Mouse (Mus musculus) myocyte (in vitro differentiated cells): ENCODE data around the gene Pf4. TPM values are rescaled to one million over a fixed set of nuclear protein-coding genes. Genes with fewer than 3 reads are reported as not detected.

Experiments used
- H3K27me3 ChIP-seq: one replicate; pipeline ENCODE4 v1.6.1; 2011; ENCODE audit not compliant: control insufficient read depth, insufficient read depth, insufficient read length
- H3K36me3 ChIP-seq: one replicate; pipeline ENCODE4 v1.6.1; 2011; ENCODE audit not compliant: control insufficient read depth, insufficient read depth
- H3K4me2 ChIP-seq: one replicate; pipeline ENCODE4 v1.6.1; 2011; ENCODE audit warnings: low read depth, control low read depth
- H3K4me3 ChIP-seq: one replicate; pipeline ENCODE4 v1.5.1; 2011; ENCODE audit warnings: mild to moderate bottlenecking, control low read depth, moderate library complexity
- H3K79me2 ChIP-seq: one replicate; pipeline ENCODE4 v1.6.1; 2011; ENCODE audit not compliant: control insufficient read depth, insufficient read depth
- H3ac ChIP-seq: one replicate; pipeline ENCODE4 v1.6.1; 2011; ENCODE audit not compliant: control insufficient read depth, insufficient read length
- CEBPB ChIP-seq: IDR thresholded peaks from 2 replicates; pipeline ENCODE4 v1.6.1; 2011; ENCODE audit warnings: mild to moderate bottlenecking, moderate library complexity; ENCODE audit not compliant: poor library complexity, insufficient read depth, severe bottlenecking
- E2F4 ChIP-seq: IDR thresholded peaks from one replicate; pipeline ENCODE4 v1.6.1; 2011; ENCODE audit warnings: mild to moderate bottlenecking, control low read depth, moderate library complexity; ENCODE audit not compliant: insufficient read depth
- MAX ChIP-seq: IDR thresholded peaks from one replicate; pipeline ENCODE4 v1.6.1; 2011; ENCODE audit warnings: low read depth, mild to moderate bottlenecking, control low read depth
- MYOD1 ChIP-seq, 3 experiments: IDR thresholded peaks; one replicate each; pipeline ENCODE4 v1.6.1; 2011; ENCODE audit warnings: control low read depth in 2 of 3, low read depth in 2 of 3, mild to moderate bottlenecking in 2 of 3, moderate library complexity in 1 of 3; ENCODE audit not compliant: insufficient read length in 2 of 3, control insufficient read depth in 1 of 3
- MYOG ChIP-seq, 3 experiments: IDR thresholded peaks; one replicate each; pipeline ENCODE4 v1.6.1; 2011; ENCODE audit warnings: control low read depth in 2 of 3, low read depth in 2 of 3, mild to moderate bottlenecking in 2 of 3; ENCODE audit not compliant: insufficient read length in 2 of 3, control insufficient read depth in 1 of 3, insufficient read depth in 1 of 3
- POLR2A ChIP-seq: IDR thresholded peaks from one replicate; pipeline ENCODE4 v1.6.1; 2011; ENCODE audit warnings: low read depth, mild to moderate bottlenecking, control low read depth, moderate library complexity; ENCODE audit not compliant: insufficient read length
- POLR2AphosphoS2 ChIP-seq: IDR thresholded peaks from one replicate; pipeline ENCODE4 v1.6.1; 2011; ENCODE audit warnings: low read depth, control low read depth; ENCODE audit not compliant: insufficient read length
- REST ChIP-seq: IDR thresholded peaks from one replicate; pipeline ENCODE4 v1.6.1; 2011; ENCODE audit warnings: mild to moderate bottlenecking, control low read depth, moderate library complexity; ENCODE audit not compliant: insufficient read depth, insufficient read length
- SRF ChIP-seq: IDR thresholded peaks from one replicate; pipeline ENCODE4 v1.6.1; 2011; ENCODE audit warnings: low read depth; ENCODE audit not compliant: control insufficient read depth, insufficient read length
- TCF12 ChIP-seq: IDR thresholded peaks from one replicate; pipeline ENCODE4 v1.6.1; 2011; ENCODE audit warnings: mild to moderate bottlenecking, control low read depth; ENCODE audit not compliant: poor library complexity, insufficient read depth, severe bottlenecking
- TCF3 ChIP-seq: IDR thresholded peaks from one replicate; pipeline ENCODE4 v1.6.1; 2011; ENCODE audit warnings: low read depth, control low read depth; ENCODE audit not compliant: insufficient read length
- USF1 ChIP-seq: IDR thresholded peaks from one replicate; pipeline ENCODE4 v1.6.1; 2011; ENCODE audit warnings: low read depth, mild to moderate bottlenecking, control low read depth, moderate library complexity
- polyA plus RNA-seq: library from polyadenylated mRNA; unstranded; fragments of >200 nt; fragmentation: generic; extraction: Trizol; gene quantifications from one replicate; pipeline ENCODE4 v1.2.1, GENCODE M21; 2012; ENCODE audit warnings: missing spikeins

Gene Pf4
- polyA plus RNA-seq, 1 experiment, result not detected

GRCm38 (mm10) chr5:90785659-90786588 is 13.7 kb downstream of the Pf4 start, which contains the start of gene Cxcl3:
Cxcl3 (plus strand) TSS chr5:90786103.
- no peak for TF ChIP-seq TCF12
- no peak for TF ChIP-seq USF1
- TF ChIP-seq MYOD1 (IDR thresholded peaks at IDR 0.05; ENCODE audit: control insufficient read depth in 1 of 3, insufficient read length in 2 of 3, low read depth in 2 of 3), result no peak
- no peak for TF ChIP-seq MYOG (IDR thresholded peaks at IDR 0.05; ENCODE audit: control insufficient read depth in 1 of 3, insufficient read depth in 1 of 3, insufficient read length in 2 of 3, low read depth in 2 of 3)
- TF ChIP-seq TCF3, result no peak
- no peak for TF ChIP-seq MAX
- no peak for TF ChIP-seq CEBPB
- no peak for TF ChIP-seq E2F4
- no peak for TF ChIP-seq POLR2AphosphoS2
- H3K36me3 ChIP-seq, result no peaks in the 10 kb centered on the region
- H3K4me3 ChIP-seq, result no peak within 1 kb of the TSS
- no peak within 1 kb of the TSS for H3ac ChIP-seq
- H3K4me2 ChIP-seq, result no peak within 1 kb of the TSS
- no peaks in the 10 kb centered on the region for H3K27me3 ChIP-seq
- no peaks in the 10 kb centered on the region for H3K79me2 ChIP-seq

GRCm38 (mm10) chr5:90788114-90788513 is 15.9 kb downstream of the Pf4 start:
- Histone ChIP-seq H3K27me3 (no peaks in the 10 kb centered on the region), H3ac (no peak overlapping the region), H3K4me3 (no peak overlapping the region), H3K36me3 (no peaks in the 10 kb centered on the region), H3K4me2 (no peak overlapping the region), H3K79me2 (no peaks in the 10 kb centered on the region)
- no peak for TF ChIP-seq REST
- no peak for TF ChIP-seq USF1
- no peak for TF ChIP-seq CEBPB
- no peak for TF ChIP-seq TCF12
- TF ChIP-seq SRF, result no peak
- TF ChIP-seq E2F4, result no peak
- no peak for TF ChIP-seq MYOD1 (IDR thresholded peaks at IDR 0.05; ENCODE audit: control insufficient read depth in 1 of 3, insufficient read length in 2 of 3, low read depth in 2 of 3)
- no peak for TF ChIP-seq MYOG (IDR thresholded peaks at IDR 0.05; ENCODE audit: control insufficient read depth in 1 of 3, insufficient read depth in 1 of 3, insufficient read length in 2 of 3, low read depth in 2 of 3)
- TF ChIP-seq MAX, result no peak
- no peak for TF ChIP-seq TCF3
- TF ChIP-seq POLR2A, result no peak
- no peak for TF ChIP-seq POLR2AphosphoS2

DNA sequence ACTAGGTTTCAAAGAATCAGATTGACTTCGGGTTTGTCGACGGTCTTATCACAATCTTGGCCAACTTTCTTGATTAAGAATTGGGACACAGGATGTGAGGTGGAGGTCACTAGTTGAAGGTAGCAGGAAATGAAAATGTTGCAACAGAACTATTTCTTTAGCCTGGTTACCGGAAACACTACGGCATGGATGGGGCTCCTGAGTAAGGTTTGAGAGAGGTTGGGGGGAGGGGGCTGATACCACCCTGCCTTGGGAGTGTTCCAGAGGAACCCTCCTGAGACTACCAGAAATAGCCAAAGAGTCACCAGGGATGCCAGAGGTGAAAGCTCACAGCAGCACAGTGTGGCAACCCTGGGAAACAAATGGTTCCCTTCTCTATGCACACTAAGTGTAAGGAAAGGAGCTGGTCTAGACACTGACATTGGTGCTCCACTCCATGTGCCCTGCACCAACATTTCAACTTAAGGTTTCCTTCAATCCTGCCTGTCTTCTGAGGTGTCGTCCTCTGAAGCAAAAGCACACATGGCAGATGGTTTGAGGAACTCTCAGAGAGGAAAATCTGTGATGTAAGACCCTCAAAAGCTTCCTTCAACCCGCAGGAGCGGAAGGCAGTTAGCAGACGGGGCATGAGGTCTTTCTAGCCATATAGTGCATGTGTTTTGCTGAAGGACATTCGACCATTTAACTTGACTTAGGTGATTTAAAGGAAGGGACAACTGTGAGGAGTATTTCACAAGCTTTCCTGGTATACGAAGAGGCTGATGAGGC is 17.3 kb downstream of the Pf4 start:
- H3K27me3 ChIP-seq, result no peaks in the 10 kb centered on the region
- no peak overlapping the region for H3K4me3 ChIP-seq
- no peak overlapping the region for H3ac ChIP-seq
- no peaks in the 10 kb centered on the region for H3K36me3 ChIP-seq
- H3K79me2 ChIP-seq, result no peaks in the 10 kb centered on the region
- H3K4me2 ChIP-seq, result no peak overlapping the region
- no peak for TF ChIP-seq SRF
- TF ChIP-seq MYOD1 (IDR thresholded peaks at IDR 0.05; ENCODE audit: control insufficient read depth in 1 of 3, insufficient read length in 2 of 3, low read depth in 2 of 3), result no peak
- no peak for TF ChIP-seq TCF3
- no peak for TF ChIP-seq MYOG (IDR thresholded peaks at IDR 0.05; ENCODE audit: control insufficient read depth in 1 of 3, insufficient read depth in 1 of 3, insufficient read length in 2 of 3, low read depth in 2 of 3)
- TF ChIP-seq REST, result no peak
- no peak for TF ChIP-seq POLR2A
- no peak for TF ChIP-seq TCF12
- TF ChIP-seq MAX, result no peak
- no peak for TF ChIP-seq POLR2AphosphoS2
- no peak for TF ChIP-seq CEBPB
- TF ChIP-seq USF1, result no peak
- no peak for TF ChIP-seq E2F4

DNA sequence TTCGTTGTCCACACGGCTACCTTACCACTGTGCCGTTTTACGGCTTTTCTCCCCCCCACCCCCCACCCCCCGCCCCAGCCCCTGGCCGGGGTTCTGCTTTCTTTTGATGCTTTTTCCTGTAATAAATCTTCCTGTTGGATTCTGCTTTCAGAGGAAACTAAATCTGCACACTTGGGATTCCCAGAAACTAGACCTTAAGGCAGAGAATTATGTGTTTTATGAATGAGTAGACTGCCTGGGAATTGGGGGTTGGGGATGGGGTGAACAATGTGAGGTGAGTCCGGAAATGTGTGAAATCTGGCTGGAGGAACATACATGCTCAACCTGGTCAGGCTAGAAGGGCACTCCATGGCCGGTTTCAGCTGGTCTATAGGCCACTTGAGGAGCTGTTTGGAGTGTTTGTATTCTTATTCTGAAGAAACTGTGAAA is 17.9 kb downstream of the Pf4 start:
- no peak overlapping the region for H3ac ChIP-seq
- H3K79me2 ChIP-seq, result no peaks in the 10 kb centered on the region
- H3K27me3 ChIP-seq, result no peaks in the 10 kb centered on the region
- H3K4me3 ChIP-seq, result no peak overlapping the region
- no peak overlapping the region for H3K4me2 ChIP-seq
- TF ChIP-seq SRF (no peak), CEBPB (no peak), POLR2AphosphoS2 (no peak), POLR2A (no peak), E2F4 (no peak), TCF3 (no peak), MYOG (IDR thresholded peaks at IDR 0.05; ENCODE audit: control insufficient read depth in 1 of 3, insufficient read depth in 1 of 3, insufficient read length in 2 of 3, low read depth in 2 of 3) (no peak), TCF12 (no peak), USF1 (no peak), MYOD1 (IDR thresholded peaks at IDR 0.05; ENCODE audit: control insufficient read depth in 1 of 3, insufficient read length in 2 of 3, low read depth in 2 of 3) (no peak), MAX (no peak), REST (no peak)
- no peaks in the 10 kb centered on the region for H3K36me3 ChIP-seq
